Mouse (Mus musculus): ENCODE data around the gene Sowahb.

DNA sequence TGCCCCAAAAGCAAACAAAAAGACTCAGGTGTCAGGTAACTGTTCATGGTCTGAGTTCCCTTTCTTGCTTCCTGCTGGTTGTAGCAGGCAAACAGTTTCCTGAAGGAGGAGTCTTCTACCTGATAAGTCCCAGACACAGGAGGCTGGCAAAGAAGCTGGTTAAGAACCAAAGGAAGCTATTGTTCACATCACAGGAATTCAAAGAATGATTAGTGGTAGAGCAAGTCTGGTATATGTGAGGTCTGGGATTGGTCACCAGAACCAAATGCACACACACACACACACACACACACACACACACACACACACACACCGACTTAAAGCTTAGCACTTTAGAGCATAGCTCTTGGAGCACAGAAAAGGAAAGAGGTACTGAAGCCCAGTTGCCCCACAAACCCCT lies 9.5 kb downstream of the Sowahb start:
- no peak for TF ChIP-seq TAL1 (IDR thresholded peaks at IDR 0.05; ENCODE audit: low read length)
- TF ChIP-seq GATA1 (IDR thresholded peaks at IDR 0.05; ENCODE audit: low read length): no peak

All from erythroblast, embryonic 14.5 days (primary cell).